Mouse (Mus musculus): ENCODE results near the gene Myo10.
A peak's percentile ranks its signal among the peaks of the same experiment; 100 is the strongest.

Gene Myo10

DNA sequence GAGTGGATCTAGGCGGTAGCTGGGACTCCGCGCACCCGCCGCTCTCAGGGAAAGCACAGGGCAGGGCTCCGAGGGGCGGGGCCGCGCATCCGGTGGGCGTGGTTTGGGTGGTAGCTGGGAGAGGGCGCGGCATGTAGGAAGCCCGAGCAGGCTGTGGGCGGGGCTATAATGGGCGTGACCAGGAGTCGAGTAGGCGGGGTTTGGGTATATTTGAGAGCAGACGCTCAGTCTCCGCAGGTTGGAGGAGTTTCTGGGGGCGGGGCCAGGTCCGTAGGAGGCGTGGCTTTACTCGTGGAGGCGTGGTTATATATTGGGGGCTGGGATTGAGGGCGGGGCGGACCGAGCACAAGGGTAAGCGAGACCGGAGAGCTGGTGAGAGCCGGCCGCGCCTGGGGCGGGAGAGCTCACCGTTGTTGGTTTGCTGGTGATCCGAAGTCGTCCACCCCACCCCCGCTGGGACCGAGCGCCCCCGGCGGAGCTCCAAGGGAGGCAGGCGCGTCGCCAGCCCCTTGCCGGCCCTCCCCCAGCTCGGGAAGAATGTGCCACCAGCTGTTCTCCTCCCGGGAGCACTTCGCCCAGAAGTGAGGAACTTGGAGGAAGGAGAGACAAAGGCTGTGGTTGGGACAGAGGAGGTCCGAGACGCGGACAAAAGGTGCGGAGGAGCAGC is at the start of gene Myo10:
TSS of gene Myo10 (plus strand) at position 326 of the 667 bp plus-strand sequence.
- peak; percentile 99 for DNase-seq (ENCODE audit: low read depth)

DNA sequence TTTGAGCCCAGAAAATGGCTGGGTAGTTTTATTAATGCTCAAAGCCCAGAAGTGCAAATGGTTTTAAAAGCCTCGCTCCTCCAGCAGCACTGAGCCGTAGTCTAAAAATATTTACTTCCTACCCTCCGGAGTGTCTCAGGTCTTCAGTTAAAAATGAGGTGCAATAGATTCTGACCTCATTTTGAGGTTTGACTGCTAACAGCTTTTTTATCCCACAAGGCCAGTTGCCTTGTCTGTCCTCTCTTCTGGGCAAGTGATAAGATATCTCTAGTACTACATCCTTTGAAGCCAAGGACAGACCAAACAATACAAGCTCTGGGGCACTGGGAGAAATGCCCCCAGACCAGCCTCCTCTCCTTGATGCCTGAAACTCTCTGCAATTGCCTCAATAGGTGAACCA is 49.2 kb upstream of the Myo10 start:
- no peak for DNase-seq (ENCODE audit: low read depth)

DNA sequence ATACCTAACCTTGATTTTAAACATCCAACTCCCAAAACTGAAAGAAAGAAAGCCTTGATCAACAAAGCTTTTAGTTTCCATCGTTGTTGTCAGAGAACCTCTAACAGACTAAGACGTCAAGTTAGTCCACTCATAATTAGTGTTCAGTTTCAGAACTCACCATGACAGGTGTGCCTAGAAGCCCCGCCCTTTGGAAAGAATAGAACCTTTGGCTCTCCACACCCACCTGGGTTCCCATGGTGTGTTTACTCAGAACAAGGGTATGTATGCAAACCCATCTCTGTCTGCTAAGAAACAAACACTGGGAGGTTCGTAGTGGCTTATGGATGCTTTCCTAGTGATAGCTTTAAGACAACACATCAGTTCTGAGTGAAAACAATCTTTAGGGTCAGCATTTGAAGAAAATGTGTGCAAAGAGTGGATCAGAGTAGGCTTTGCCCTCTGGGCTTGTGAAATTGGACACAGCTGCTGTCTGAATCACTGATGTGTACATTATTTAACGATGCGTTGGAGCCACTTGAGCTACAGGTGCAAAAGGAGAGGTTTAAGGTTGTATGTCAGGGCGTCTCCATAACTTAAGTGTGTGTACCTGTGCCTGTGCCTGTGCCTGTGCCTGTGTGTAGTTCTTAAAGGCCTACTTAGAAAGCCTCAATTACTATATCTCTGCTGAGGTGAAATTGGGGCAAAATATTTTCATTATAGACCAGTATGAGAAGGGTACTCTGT is 48.3 kb upstream of the Myo10 start:
- DNase-seq (ENCODE audit: low read depth), result no peak

DNA sequence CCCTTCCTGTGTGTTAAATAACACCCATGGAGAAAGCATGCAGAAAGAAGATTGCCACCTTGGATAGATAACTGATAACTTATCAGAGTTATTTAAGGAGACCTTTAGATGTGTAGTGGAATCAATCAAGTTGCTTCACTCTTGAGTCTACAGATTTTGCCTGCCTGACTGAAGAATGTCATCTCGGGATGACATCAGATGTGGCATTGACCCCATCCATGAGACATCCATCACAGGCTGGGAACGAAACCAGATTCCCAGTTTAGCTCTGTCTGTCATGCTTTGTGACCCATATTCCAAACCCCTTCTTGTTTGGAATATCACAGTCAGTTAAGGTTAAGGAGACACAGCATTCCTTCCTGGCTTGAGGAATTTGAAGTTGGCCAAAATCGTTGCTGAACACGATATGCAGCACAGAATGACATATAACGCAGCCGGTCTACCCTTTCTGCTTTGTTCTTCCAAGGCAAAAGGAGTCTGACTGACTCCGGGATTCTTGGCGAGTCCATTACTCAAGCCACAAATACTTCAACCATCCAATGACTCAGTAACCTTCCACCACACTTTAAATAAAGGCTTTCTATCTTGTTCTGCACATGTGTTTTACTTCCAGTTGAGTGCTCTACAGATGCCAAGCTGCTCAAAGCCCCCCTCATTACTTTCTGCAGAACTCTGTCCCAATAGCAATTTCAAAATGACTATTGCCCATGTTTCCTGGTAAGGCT is 44.8 kb upstream of the Myo10 start:
- DNase-seq (ENCODE audit: low read depth), result no peak

DNA sequence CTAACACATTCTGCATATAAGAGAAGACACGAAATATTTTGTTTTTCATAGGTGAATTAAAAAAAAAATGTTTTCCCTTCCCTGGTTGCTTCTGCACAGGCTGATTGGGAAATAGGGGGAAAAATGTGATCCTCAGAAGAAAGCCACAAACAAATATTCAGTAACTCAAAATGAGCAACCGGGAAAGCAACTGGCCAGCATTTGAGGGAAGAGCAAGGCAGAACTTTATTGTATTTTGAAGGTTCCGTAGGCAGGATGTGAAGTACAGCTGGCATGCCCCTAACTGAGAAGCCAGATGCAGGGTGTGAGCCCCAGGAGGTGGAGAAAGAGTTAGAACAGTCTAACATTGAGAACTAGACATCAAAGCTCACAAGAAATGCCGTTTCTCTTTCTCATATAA is 44.0 kb upstream of the Myo10 start:
- no peak for DNase-seq (ENCODE audit: low read depth)

DNA sequence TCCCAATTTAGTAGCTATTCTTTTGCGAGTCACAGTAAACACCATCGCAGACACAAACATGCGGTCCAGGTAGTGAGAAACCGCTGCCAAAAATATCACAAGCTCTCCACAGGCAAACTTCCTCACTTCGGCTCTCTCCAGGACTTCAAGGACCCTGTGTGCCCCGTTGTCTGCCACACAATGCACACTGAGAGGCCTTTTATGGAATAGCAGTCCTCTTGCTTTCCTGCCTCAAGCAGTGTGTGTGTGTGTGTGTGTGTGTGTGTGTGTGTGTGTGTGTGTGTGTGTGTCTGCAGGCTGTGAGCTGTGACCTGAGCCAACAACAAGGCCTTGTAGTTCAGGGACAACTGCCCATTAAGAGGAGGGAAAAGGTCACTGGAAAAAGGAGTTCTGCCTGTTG is 41.6 kb upstream of the Myo10 start:
- no peak for DNase-seq (ENCODE audit: low read depth)

DNA sequence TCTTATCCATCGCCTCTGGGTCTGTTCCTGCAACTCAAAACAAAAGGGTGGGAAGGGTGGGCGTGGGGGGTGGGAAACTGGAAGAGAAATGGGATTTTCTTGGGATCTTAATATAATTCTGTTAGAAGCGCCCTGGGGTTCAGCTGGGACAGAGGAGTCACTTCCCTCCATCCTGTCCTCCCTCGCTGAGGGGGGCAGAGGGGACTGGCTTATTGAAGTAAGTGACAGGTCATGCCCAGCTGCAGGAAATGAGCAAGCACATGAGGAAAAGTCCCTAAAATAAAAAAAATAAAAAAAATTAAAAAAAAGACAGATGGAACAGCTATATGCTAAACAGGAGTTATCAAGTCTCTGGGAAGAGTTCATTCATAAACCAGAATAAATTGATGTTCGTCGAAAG is 40.3 kb upstream of the Myo10 start:
- DNase-seq (ENCODE audit: low read depth), result no peak

DNA sequence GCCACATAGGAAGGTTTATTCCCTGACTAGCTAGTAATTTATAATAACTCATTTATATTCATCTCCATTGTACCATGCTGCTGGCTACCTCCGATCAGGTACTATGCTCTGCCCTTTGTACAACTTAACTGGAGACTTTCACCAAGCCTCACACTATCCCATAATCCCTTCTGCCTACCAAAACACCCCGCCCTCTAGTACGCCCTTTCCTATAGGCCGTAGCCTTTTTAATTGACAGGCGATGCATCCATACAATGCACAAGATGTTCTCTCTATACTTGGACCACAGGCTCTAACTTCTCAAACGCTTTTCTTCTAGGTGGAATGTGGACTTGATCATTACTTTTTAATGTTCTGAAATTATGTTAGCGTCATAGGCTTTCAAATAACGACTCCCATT is 39.0 kb upstream of the Myo10 start:
- DNase-seq (ENCODE audit: low read depth), result no peak

DNA sequence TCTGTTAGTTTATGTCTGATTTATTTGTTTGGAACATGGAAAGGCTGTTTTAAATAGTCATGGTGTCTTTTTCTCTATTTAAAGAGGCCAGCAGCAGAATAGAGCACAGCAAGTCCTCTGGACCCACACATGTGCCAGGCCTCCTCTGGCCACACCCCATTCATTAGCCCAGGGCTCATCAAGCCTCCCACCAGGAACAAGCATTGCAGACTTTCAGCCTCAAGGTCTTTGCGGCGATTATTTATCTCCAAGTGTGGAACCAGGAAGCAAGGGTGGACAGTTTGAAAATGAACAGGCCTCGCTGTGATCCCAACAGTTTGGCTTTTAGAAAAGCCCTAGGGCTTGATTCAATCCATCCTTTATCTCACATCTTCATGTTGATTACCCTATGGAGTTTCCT is 35.5 kb upstream of the Myo10 start:
- DNase-seq (ENCODE audit: low read depth), result no peak

DNA sequence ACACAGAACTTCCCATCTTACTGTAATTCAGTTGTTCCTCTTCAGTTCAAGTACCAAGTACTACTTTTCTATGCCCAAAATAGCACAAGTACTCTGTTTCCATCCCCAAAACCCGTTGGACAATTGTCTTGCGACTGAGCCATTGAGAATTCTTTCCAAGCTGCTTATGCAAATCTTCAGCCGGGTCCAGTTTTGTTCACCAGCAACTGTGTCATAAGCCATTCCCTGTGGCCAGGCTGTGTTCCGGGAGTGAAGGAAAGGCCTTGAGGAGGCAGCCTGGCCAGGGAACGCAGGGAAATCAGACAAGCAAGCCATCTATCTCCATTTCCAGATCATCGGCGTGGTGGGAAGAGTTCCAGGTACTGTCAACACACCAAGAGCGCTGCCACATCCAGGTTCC is 34.4 kb upstream of the Myo10 start:
- DNase-seq (ENCODE audit: low read depth), result no peak

DNA sequence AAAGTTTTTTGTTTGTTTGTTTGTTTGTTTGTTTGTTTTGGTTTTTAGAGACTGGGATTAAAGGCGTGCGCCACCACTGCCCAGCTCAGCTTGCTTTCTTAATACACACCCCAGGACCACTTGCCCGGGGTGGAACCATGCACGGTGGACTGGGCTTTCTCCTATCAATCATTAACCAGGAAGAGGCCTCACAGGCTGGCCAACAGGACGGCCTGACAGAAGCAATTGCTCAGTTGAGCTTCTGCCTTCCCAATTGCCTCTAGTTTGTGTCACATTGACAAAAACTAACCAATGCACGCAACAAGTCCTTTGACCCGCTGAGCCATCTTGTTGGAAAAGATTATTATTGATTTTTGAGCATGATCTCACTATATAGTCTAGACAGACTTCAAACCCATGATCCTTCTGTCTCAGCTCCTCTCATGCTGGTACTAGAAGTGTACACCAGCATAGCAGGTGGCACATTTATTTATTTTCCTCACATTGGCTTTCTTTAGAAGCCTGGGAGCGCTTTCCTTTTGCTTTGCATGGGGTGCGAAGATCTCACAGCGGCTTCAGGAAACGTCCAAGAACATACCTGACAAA is 32.9 kb upstream of the Myo10 start:
- DNase-seq (ENCODE audit: low read depth), result no peak

DNA sequence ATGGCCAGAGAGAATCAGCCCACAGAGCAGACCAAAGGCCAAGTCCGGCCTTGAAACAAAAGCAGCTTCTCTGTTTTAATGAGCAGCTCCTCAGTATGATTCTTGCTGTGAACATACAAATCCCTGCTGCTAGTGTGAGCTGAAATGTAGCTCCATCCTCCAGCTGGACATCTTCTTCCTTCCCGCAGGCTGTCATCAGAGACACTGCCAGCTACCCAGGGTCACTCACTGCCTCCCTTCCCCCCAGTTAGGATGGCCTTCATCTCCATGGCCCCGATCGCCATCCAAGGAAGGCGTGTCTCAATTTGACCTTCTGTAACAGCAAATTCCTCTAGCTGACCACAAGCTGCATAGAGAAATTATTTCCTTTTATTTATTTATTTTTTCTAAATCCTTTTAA is 32.4 kb upstream of the Myo10 start:
- DNase-seq (ENCODE audit: low read depth), result no peak

DNA sequence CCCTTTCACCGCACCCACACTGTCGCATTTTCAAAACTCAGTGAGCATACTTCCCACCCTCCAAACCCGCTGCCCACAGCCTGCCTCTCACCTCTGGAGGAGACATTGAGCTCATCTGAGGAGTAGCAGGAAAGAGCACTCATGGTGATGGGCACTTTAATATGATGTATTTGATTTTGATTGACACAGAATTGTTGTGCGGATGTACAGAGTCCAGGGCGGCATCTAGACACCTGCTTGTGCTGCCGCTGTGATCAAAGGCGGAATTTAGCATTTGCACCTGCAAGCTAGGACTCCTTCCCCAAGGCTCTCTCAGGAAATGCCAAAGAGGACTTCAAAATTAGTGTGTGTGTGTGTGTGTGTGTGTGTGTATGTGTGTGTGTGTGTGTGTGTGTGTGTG is 31.4 kb upstream of the Myo10 start:
- DNase-seq (ENCODE audit: low read depth), result no peak

DNA sequence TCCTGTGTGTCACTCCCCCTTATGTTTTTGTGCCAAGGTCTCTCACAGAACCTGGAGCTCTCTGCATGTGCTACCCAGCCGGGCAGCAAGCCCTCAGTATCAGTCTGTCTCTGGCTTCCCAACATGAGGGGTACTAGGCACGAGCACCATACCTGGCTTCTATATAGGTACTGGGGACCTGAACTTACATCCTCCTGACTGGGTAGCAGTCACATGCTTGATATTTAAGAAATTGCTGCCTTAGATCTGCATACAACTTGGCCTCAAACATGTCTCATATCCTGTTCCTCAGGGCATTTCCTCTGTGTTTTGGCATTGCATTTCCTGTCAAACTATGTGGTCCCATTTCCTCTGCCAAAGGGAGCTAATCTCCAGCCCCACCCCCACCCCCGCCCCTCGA is 30.4 kb upstream of the Myo10 start:
- DNase-seq (ENCODE audit: low read depth), result no peak

DNA sequence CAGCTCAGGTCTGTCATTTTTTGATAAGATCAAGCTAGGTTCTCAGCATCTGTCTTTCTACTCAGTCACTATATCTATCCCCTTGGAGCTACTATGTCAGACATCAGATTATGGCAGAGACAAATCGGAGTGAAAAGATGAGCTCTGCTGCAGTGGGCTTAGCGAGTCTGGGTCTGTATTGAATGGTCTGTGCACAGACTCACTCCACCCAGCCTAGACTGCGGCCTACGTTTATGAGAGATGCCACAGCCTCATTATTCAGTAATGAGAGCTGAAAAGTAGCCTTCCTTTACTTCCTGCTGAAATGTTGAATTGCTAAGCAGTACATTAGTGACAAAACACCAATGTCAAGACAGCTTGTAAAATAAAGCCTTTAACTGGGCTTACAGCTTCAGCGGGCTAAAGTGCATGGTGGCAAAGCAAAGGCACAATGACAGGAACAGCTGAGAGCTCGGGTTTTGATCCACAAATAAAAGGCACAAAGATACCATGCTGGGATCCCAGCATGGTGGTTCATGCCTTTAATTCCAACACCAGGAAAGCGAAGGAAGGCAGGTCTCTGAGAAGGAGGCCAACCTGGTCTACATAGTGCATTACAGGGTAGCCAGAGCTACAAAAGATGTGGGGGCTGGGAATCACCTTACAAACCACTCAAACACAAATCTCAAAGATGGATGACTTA is 28.7 kb upstream of the Myo10 start:
- no peak for DNase-seq (ENCODE audit: low read depth)

DNA sequence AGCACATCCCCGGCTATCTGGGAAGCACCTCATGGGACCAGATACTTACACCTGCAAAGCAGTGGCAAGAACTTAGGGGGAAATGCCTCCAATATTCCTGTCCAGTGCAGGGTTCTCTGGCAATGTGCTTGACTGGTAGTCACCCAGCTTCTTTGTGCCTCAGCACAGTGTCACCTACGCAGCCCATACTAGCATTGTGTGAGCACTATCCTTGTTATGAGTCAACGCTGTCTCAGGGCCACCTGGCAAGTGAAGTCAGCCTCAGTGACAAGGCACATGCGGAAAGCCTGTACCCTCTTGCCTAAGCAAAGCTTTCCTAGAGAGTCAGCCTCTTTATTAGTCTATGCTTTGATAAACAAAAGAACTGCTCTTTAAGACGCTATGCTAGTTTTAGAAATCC is 24.0 kb upstream of the Myo10 start:
- no peak for DNase-seq (ENCODE audit: low read depth)

DNA sequence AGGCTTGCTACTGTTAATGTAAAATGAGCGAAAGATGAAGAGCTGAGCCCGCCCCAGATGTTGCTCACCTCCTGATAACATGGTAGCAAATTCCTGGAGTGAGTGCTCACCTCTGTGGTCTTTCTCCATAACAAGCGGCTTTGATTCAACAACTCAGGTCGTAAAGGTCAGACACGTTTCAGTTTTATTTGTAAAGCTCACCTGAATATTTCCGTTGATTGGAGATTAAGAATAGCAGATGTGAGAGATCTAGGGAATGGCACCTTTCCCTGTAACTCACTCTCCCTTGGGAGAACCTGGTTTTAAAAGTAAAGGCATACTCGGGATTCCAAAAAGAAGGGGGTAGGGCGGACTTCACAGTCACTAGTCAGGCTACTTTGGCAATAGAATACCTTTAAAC is 20.0 kb upstream of the Myo10 start:
- DNase-seq (ENCODE audit: low read depth), result no peak

DNA sequence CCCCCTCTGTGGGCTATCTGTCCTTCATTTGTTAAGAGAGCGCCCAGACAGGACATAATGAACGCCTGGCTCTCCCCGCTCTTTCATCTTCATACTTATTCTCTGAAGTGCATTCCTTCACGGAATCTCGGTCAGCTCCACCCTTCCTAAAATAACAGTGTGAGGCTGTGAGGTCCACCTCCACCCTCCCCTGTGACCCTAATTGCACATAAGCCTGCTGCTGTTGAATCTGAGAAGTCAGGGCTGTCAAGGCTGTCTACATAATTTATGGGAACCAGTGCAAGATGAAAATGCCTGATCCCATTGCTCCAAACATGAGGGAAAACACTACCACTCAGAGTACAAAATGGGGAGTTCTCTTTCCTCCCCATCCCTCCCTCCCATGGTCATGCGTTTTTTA is 19.0 kb upstream of the Myo10 start:
- no peak for DNase-seq (ENCODE audit: low read depth)

DNA sequence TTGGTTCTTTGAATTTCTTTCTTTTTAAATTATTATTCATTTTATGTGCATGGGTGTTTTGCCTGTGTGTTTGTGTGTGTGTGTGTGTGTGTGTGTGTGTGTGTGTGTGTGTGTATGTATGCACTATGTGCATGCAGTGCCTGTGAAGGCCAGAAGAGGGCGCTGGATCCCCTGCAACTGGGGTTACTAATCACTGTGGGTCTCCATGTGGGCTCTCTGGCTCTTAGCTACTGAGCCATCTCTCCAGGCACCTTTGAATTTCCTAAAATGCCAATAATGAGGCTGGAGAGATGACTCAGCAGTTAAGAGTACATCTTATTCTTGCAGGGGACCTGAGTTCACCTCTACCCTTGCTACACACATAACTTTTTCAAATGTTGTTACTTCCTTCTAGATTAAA is 18.1 kb upstream of the Myo10 start:
- no peak for DNase-seq (ENCODE audit: low read depth)

DNA sequence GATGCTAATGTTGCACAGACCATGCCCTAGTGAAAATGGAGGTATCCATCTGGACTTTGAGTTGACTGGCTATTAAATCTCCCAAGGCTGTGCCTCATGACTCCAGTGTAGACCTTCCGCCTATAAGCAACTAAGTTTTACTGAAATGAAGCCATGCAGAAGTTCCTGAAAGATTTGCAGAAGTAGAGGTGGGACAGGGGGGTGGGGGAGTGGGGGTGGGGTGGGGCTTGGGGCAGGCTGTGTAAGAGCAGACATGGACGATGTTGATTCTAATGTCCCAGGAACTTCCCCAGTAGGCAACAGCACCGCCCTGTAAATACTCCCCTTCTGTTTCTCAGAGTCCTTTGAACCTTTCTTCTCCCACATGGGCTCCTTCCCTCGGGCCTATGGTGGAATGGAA is 16.9 kb upstream of the Myo10 start:
- DNase-seq (ENCODE audit: low read depth), result no peak

DNA sequence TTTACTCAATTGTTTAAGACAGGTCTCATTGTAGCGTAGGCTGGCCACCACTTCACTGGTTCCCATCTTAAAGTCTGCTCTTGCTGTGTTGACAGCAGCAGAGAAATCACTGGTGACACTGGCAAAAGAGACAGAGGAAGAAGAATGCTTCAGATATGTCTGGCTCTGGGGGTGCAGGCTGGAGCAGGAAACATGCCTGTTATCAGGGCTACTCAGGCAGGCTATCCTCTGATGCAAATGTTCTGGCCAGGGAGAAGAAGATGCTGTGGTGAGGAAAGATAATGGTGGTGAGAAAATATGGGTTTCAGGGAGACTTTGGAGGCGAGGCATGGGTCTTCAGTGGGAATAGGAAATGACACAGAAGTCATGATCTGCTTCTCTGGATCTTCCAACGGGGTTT is 13.6 kb upstream of the Myo10 start:
- DNase-seq (ENCODE audit: low read depth), result no peak

DNA sequence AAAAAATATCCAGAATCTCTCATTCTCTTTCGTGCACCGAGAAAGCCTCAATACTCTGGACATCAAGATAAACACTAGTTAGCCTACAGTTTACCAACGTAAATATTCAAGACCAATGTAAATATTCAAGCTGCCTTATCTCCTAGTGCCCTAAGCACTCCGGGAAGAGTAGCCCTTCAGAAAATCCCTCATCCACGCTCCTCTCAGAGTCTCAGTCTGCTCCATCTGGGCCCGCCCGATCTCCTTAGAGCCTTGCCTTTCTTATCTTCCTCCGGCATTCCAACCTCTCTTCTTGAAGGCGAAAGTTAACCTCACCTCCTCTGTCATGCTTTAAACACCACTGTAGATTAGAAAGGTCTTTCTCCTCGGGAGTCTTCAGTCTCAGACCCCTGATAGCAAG is 13.1 kb upstream of the Myo10 start:
- DNase-seq (ENCODE audit: low read depth), result no peak

DNA sequence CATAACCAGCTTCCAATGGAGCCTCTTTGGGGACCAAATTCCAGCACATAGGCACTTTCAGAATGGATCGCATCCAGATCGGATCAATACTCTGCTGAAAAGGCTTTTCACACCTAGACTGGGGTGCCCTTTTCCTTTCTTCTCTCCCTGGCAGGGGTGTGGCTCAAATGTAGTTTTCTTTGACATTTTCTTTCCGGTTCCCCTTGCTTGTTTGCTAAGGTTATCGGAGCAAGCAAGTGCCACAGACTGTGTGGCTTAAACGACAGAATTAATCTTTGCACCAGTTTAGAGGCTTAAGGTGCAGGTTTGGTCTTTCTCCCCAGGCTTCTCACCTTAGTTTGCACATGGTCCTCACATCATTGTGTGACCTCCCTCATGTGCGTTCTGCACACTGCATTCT is 11.1 kb upstream of the Myo10 start:
- no peak for DNase-seq (ENCODE audit: low read depth)

Measured in induced T-regulatory cell, adult 2 months (primary cell).